Mouse (Mus musculus) midbrain, embryonic 15.5 days (tissue): ENCODE measurements around the gene Iapp. TPM values are rescaled to one million over a fixed set of nuclear protein-coding genes. Genes with fewer than 3 reads are reported as not detected.
"Not testable (repeated sequence)": the region's sequence is repeated elsewhere in the genome, so short reads cannot be mapped to it uniquely, and the experiment has no call there.

ENCODE experiments used
- ATAC-seq: fragments of 200-750 bp; cut with Nextera tagmentation; replicated peaks from 2 replicates; pipeline ENCODE4 v1.8.0; 2017; ENCODE audit warnings: moderate TSS enrichment
- H3K27ac ChIP-seq: fragments of 300-500 bp; sonication (generic); 2 replicates; pipeline ENCODE4 v1.5.1; 2015; ENCODE audit warnings: mild to moderate bottlenecking, inconsistent platforms
- H3K27me3 ChIP-seq: fragments of 300-500 bp; sonication (generic); replicated peaks from 2 replicates; pipeline ENCODE4 v1.6.1; 2015; ENCODE audit warnings: inconsistent platforms
- H3K36me3 ChIP-seq: fragments of 300-500 bp; sonication (generic); replicated peaks from 2 replicates; pipeline ENCODE4 v1.6.1; 2015; ENCODE audit warnings: inconsistent platforms
- H3K4me1 ChIP-seq: fragments of 300-500 bp; sonication (generic); 2 replicates; pipeline ENCODE4 v1.6.1; 2015; ENCODE audit warnings: inconsistent platforms
- H3K4me2 ChIP-seq: fragments of 300-500 bp; sonication (generic); 2 replicates; pipeline ENCODE4 v1.6.1; 2015; ENCODE audit warnings: inconsistent platforms, mild to moderate bottlenecking, moderate library complexity
- H3K4me3 ChIP-seq: fragments of 300-500 bp; sonication (generic); 2 replicates; pipeline ENCODE4 v1.5.1; 2015; ENCODE audit warnings: mild to moderate bottlenecking, inconsistent platforms
- H3K9ac ChIP-seq: fragments of 300-500 bp; sonication (generic); 2 replicates; pipeline ENCODE4 v1.6.1; 2015; ENCODE audit warnings: mild to moderate bottlenecking, inconsistent platforms
- H3K9me3 ChIP-seq: fragments of 300-500 bp; sonication (generic); 2 replicates; pipeline ENCODE4 v1.6.1; 2016; ENCODE audit warnings: inconsistent platforms
- WGBS: fragments of 180-500 bp; shearing (Covaris S2); methylation state at CpG from one replicate; pipeline ENCODE4 v1.1.7; 2015; ENCODE audit warnings: mixed read lengths; 5-methylcytosine and 5-hydroxymethylcytosine counted together
- polyA plus RNA-seq: library from polyadenylated mRNA; unstranded; fragments of >200 nt; fragmentation: Nextera tagmentation; extraction: Ambion mirVana; gene quantifications from 2 replicates; pipeline ENCODE4 v1.2.1, GENCODE M21; 2015

Iapp gene
- polyA plus RNA-seq, 1 experiment from 2014 or later: not detected

DNA sequence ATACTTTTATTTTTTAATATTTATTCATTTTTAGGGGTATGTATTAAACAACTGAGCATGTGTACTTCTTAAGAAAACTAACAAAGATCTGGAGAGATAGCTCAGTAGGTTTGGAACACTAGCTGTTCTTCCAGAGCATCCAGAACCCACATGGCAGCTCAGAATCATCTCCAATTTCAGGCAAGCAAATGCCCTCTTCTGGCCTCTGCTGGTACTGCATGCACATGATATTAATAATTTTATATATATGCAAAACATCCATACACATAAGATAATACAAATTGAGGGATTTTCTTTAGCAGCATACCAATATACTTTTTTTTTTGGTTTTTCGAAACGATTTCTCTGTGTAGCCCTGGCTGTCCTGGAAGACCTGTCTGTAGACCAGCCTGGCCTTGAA, 45.3 kb downstream of the Iapp start:
- H3K4me2 ChIP-seq: no peak overlapping the region
- no peak for ATAC-seq
- WGBS: 74% methylated on average over 2 of the region's 2 CpGs

DNA sequence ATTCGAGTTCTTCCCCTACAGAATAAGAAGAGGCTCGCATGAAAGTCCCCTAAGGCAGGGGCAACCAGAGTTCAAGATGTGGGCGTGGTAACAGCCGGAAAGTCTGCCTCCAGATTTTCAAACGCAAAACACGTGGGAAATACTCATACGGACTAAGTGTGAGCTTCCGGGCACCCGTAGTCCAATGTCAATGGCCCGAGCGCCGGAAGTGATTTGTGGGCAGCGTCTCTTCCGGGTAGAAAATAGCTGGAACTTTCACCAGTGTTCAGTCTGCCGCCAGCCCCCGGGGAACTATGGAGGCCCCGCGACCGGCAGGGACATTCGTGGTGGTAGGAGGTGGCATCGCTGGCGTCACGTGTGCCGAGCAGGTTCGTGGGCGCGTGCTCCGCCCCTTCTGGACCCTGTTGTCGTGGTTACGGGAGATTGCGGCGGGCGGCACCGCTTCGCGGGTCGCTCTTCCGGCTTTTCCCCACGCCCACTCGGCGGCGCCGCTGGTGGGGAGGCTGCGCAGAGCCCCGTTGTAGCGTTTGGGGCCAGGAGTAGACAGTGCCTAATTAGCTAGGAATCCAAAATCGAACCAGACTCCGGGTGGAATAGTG, 47.3 kb downstream of the Iapp start, which contains the start of gene Pyroxd1:
Gene Pyroxd1, plus strand, starts transcription at position 215 of the 599 bp plus-strand sequence.
- no peaks in the 10 kb centered on the region for H3K27me3 ChIP-seq
- peak; percentile 95 for ATAC-seq
- peak within 1 kb of the TSS; percentile 87 for H3K4me3 ChIP-seq
- no peaks in the 10 kb centered on the region for H3K9me3 ChIP-seq
- peak within 1 kb of the TSS; percentile 86 for H3K27ac ChIP-seq
- 0 out of 2 replicates have a peak, but pooled peaks cover 10% of the 10 kb centered on the region for H3K36me3 ChIP-seq
- peak within 1 kb of the TSS; percentile 63 for H3K9ac ChIP-seq
- H3K4me2 ChIP-seq: peak within 1 kb of the TSS; percentile 60
- under 1% methylated on average over 48 of the region's 48 CpGs for WGBS
- H3K4me1 ChIP-seq: peaks cover 13% of the 10 kb centered on the region

More for the DNA sequence above, 45.3 kb downstream of the Iapp start:
- H3K4me1 ChIP-seq: peaks cover 13% of the 10 kb centered on the region
- H3K9ac ChIP-seq: no peak overlapping the region
- 0 out of 2 replicates have a peak, but pooled peaks cover 1% of the 10 kb centered on the region for H3K36me3 ChIP-seq
- H3K27ac ChIP-seq: no peak overlapping the region
- H3K4me3 ChIP-seq: no peak overlapping the region
- no peaks in the 10 kb centered on the region for H3K27me3 ChIP-seq
- no peaks in the 10 kb centered on the region for H3K9me3 ChIP-seq

DNA sequence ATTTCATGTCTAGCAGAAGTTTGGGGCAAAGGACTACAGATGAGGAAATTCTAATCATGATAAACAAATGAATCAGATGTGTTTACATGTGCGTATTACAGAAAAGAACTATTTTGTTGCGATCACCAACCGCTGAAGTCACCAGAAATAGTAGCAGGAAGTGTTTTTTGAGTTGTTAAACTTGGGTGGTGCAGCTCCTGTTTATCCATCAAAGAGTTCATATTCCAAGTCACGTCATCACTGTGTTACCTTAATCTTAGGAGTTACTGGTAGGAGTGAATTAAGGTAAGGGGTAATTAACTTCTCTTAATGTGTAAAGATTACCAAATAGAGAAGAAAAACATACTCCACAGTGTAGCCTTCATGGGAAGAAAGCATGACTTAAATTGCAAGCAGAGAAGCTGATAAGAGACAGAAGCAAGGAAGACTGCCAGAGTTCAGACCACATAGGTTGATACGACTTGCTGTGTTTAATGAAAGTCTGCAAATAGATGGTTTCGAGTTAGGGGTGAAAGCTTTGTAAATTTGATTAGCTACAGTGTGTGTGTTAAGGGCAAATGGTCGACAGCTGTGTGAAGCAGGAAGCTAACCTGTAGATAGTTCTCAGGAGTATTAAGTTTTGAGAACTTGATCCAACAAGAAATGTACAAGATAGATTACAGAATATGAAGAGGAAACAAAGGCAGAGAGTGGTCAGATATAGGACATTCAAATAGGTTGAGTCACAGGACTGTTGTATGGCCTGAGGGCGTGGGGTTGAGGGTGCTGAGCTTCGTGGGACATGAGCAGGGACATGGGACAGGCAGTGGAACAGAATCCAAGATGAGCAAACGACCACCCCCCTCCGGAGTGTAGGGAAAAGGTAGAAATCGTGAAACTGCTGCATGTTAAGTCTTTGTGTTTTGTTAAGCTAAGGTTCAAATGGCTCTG, 48.2 kb downstream of the Iapp start:
- WGBS: 61% methylated on average over 12 of the region's 12 CpGs
- Histone ChIP-seq H3K4me3 (peak overlapping the region; percentile 87), H3K4me1 (peaks cover 13% of the 10 kb centered on the region), H3K27ac (no peak overlapping the region; the same call in 1 of the 2 replicates), H3K9me3 (no peaks in the 10 kb centered on the region), H3K36me3 (peaks cover 16% of the 10 kb centered on the region), H3K9ac (peak overlapping the region; percentile 63), H3K4me2 (peak overlapping the region; percentile 60), H3K27me3 (no peaks in the 10 kb centered on the region)
- no peak for ATAC-seq

DNA sequence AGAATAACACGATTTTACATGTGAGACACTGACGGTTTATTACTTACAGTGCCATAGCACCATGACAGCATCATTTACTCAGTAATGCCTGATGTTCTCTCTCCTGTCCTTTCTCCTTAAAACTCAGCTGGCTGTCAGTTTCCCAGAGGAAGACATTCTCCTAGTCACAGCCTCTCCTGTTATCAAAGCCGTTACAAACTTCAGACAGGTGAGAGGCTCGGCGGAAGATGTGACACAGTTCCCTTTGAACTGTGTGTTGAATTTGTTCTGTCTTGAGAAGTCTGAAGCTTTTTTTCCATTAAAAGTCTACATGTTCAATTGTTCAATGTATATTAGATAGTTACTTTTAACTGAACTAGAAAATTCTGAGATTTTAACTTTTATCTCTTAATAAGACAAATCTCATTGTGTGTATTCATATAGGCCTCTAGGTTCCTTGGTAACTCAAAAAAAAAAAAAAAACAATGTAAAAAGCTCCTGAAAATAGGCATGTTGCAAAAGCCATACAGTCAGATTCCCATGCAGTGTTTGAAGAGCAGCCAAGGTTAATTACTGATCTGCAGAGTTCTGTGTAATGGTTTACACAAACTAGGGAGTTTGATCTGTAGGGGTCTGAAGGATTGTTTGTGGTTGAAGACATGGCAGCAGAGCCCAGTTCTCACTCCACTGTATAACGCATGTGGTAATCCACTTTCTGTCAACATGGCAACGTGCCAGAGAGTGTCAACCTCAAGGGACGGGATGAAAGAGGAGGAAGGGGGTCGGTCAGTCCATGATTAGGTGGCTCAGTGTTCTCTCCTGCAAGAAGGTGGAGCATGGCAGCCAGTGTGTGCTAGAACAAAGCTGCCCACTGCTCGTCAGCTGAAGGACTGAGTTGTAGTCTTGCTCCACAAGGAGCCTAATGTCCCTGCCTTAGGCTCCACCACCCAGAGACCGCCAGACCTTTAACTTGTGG, 49.5 kb downstream of the Iapp start:
- WGBS: 80% methylated on average over 11 of the region's 11 CpGs
- H3K4me1 ChIP-seq: peaks cover 13% of the 10 kb centered on the region
- no peak overlapping the region for H3K4me3 ChIP-seq
- no peak overlapping the region for H3K4me2 ChIP-seq
- no peak for ATAC-seq
- no peaks in the 10 kb centered on the region for H3K9me3 ChIP-seq
- H3K36me3 ChIP-seq: peaks cover 26% of the 10 kb centered on the region
- H3K9ac ChIP-seq: no peak overlapping the region
- no peak overlapping the region for H3K27ac ChIP-seq
- no peaks in the 10 kb centered on the region for H3K27me3 ChIP-seq

DNA sequence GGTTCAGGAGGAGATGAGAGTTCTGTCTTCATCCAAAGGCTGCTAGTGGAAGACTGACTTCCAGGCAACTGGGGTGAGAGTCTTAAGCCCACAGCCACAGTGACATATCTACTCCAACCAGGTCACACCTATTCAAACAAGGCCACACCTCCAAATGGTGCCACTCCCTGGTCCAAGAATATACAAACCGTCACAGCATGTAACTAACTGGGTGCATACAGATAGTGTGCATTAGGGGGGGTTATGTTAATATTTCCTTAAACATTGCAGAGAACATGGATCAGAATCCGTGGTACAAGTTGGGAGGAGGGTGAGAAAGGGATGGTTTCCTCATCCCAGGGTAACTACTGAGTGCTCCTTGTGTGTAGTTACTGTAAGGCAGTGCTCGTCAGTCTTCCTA, 53.9 kb downstream of the Iapp start:
- 95% methylated on average over 3 of the region's 3 CpGs for WGBS
- H3K36me3 ChIP-seq: peaks cover 32% of the 10 kb centered on the region
- not testable (repeated sequence) for ATAC-seq, H3K4me1 ChIP-seq, H3K9ac ChIP-seq, H3K9me3 ChIP-seq, H3K27me3 ChIP-seq, H3K4me3 ChIP-seq, H3K27ac ChIP-seq, H3K4me2 ChIP-seq

Other genes with a start within 250 kb of the Iapp start
- 0.46 and 0.48 TPM in 2 replicates for gene Slco1a6, start 89.9 kb upstream of the Iapp start, polyA plus RNA-seq
- gene Slco1a5, start 24.6 kb downstream of the Iapp start, polyA plus RNA-seq: 0.54 and 0.66 TPM in 2 replicates
- gene Pyroxd1, start 47.2 kb downstream of the Iapp start, polyA plus RNA-seq: 21.6 and 23.7 TPM in 2 replicates
- 23.7 and 26.3 TPM in 2 replicates for gene Recql, start 88.7 kb downstream of the Iapp start, polyA plus RNA-seq
- gene Golt1b, start 88.8 kb downstream of the Iapp start, polyA plus RNA-seq: 77.2 and 83.9 TPM in 2 replicates
- gene Spx, start 115.0 kb downstream of the Iapp start, polyA plus RNA-seq: 6.8 and 8.3 TPM in 2 replicates
- 0.06 and 0.12 TPM in 2 replicates for gene Gys2, start 174.7 kb downstream of the Iapp start, polyA plus RNA-seq
- gene Ldhb, start 209.5 kb downstream of the Iapp start, polyA plus RNA-seq: 450 and 468 TPM in 2 replicates